Mouse (Mus musculus): ENCODE data around the gene Kmt5b.

Kmt5b gene

DNA sequence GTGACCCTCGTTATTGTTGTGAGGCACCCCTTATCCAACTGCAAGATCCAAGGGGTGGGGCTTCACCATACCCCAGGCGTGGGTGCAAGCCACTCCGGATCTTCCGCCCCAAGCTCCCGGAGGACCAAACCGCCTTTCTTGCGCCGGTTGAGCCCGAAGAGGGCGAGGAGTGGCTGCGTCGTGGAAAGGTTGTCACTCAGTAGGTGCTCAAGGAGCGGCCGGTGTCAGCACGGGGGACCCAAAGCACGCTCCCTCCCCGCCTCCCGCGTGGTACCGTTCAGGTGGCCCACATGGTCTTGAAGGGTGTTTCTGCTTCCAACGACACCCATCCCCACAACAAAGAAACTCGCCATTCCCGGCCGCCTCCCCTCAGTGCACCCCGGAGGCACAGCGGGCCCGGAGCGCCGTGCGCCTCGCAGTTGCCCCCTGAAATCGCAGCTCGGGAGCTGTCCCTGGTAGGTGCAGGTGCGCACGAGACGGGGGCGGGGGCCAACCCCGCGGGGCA lies at the start of gene Kmt5b:
TSS of gene Kmt5b (plus strand) at position 146 of the 505 bp plus-strand sequence.
- no peak for DNase-seq (ENCODE audit: low spot score in 2 of 2)

GRCm38 (mm10) chr19:3718481-3719361 lies 48.5 kb upstream of the Kmt5b start:
- peak; percentile 40 to 75 for DNase-seq (ENCODE audit: low spot score in 2 of 2)

DNA sequence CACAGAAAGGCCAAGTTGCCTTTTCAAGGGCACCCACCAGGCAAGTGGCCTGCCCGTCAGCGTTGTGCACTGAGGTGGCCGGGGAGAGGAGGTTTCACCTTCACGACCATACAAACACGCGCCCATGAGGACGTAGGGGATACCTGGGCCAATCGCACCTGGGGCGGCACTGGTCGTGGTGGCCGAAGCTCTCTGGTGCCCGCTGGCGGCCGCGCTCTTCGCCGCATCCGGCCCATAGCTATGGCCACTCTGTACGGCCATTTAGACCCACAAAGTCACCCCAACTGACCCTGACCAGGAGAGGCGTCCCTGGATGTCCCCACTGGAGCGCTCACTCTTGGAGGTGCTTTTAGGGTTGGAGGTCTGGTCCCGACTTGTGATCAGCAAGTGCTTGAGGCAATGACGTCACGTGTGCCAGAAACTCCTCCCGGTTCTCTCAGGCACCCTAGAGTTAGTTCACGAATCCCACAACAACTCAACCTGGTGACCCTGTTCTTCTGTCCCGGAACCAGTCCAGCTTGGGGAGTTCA lies 47.8 kb upstream of the Kmt5b start:
- no peak for DNase-seq (ENCODE audit: low spot score in 2 of 2)

- no peak for DNase-seq (ENCODE audit: low spot score in 2 of 2)
Measured at GRCm38 (mm10) chr19:3723170-3723569, 44.1 kb upstream of the Kmt5b start.

DNA sequence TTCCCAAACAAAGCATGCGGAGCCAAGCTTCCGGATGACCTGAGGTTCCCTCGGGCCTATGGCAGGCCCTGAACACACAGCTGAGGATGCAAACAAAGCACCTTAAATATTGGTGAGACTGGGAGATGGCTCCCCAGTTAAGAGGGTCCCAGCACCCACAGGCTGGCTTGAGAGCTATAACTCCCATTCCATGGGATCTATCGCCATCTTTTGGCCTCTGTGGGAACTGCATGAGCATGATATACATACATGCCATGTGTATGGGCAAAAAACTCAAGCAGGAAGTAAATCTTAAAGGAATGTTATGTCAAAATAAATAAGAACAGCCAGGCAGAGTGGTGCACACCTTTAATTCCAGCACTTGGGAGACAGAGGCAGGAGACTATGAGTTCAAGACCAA lies 43.3 kb upstream of the Kmt5b start:
- peak; percentile 29 to 45 for DNase-seq (ENCODE audit: low spot score in 2 of 2)

- DNase-seq (ENCODE audit: low spot score in 2 of 2): peak; percentile 58 to 74
Measured at GRCm38 (mm10) chr19:3724779-3725178, 42.4 kb upstream of the Kmt5b start.

DNA sequence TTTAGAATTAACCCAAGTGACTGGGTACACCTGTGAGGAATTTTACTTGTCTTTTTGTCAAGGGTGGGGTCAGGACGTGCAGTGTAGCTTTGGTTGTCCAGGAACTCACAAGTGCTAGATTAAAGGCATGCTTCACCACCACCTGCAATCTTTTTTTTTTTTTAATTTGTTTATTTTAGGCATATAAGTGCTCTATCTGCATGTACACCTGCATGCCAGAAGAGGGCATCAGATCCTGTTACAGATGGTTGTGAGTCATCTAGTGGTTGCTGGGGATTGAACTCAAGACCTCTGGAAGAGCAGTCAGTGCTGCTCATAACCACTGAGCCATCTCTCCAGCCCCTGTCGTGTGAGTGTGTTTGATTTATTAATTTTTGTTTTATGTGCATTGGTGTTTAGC lies 38.3 kb upstream of the Kmt5b start:
- no peak for DNase-seq (ENCODE audit: low spot score in 2 of 2)

DNA sequence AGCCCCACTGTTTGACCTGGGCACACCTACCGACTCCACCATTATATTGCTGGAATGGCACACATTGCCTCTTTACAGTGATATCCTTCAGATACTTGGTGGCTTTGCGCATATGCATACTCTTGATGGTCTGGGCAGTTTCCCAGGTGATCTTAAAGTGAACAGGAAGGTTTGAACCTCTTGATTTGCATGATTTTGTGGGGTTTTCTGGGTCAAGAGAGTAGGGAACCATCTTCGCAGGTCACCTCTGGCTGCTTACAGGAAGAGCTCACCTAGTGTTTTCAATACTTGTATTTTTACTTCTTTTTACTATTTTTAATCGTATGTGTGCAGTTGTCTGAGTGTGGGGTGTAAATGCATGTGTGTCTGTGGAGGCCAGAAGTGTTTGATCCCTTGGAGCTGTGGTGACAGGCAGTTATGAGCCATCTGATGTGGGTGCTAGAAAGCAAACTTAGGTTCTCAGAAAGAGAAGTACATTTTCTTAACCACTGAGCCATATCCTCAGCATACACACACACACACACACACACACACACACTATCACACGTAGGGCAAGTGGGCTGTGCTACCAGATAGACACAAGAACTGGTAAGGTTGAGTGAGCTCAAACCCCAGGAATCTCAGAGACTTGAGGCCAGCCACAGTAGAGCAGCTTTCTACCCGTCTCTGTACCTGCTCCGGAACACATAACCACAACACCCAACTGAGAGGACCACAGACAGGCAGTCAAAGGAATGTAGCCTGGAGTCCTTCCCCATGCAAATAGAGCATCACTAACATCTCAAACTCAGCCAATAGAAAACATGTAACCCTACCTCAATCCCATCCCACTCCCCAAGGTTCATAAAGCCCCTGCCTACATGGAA lies 36.2 kb upstream of the Kmt5b start:
- DNase-seq (ENCODE audit: low spot score in 2 of 2): peak; percentile 14 to 17

- DNase-seq (ENCODE audit: low spot score in 2 of 2): no peak
Measured at GRCm38 (mm10) chr19:3736001-3736400, 31.2 kb upstream of the Kmt5b start.

GRCm38 (mm10) chr19:3739650-3740049 lies 27.6 kb upstream of the Kmt5b start:
- DNase-seq (ENCODE audit: low spot score in 2 of 2): no peak

- no peak for DNase-seq (ENCODE audit: low spot score in 2 of 2)
Measured at GRCm38 (mm10) chr19:3742716-3743115, 24.5 kb upstream of the Kmt5b start.

GRCm38 (mm10) chr19:3743362-3743761 lies 23.9 kb upstream of the Kmt5b start:
- no peak for DNase-seq (ENCODE audit: low spot score in 2 of 2)

DNA sequence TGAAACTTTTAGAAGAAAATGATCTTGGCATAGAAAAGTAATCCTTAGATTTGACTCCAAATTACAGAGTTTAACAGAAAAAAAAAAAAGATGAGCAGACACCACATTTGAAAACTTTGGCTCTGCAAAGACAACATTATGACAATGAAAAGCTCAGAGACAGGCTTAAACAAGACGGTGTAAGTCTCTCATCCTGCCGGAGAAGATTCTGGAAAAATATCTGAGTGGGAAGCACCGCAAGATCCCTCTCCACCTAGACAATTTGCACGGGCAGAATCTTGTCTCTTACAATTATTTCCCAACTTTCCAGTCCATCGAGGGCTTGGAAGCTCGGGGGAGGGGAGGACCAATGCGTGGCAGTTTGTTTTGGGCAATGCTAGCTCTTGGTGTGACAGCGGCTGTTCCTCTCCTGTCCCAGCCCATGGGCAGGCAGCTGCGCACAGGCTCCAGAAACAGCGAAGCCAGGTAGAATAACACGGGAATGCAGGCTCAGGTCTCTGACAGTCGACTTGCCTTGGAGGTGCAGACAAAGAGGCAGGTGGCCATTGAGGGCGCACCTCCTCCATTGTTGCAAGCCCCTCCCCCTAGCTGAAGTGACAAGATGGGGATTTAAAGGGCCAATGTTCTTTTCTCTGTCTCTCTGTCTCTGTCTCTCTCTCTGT lies 23.2 kb upstream of the Kmt5b start:
- DNase-seq (ENCODE audit: low spot score in 2 of 2): peak; percentile 46 to 62

DNA sequence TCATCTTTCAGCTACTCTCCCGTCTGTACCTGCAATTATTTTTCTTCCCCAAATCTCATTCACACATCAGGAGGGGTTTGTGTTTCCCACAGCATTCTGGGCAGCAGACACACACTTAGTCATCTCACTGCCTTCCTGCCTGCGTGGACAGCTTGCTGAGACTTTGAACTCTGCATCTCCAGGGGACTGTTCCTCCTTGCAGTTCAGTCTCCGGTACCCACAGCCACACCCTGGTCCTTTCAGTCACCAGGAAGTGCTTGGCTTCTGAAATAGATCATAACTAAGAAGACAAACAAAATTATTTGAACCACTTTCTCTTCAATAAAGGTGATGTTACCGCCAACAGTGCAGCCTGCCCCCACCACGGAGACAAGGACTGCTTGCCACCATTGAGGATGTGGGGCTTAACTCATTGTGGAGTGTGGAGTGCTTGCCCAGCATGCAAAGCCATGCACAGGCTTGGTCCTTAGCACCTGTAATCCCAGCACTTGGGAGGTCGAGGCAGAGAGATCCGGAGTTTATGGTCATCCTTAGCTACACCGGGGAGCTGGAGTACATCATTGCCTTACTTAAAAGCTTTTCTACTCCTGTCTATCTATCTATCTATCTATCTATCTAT lies 14.5 kb upstream of the Kmt5b start:
- no peak for DNase-seq (ENCODE audit: low spot score in 2 of 2)

- no peak for DNase-seq (ENCODE audit: low spot score in 2 of 2)
Measured at GRCm38 (mm10) chr19:3753240-3753633, 14.0 kb upstream of the Kmt5b start.

GRCm38 (mm10) chr19:3753738-3754137 lies 13.5 kb upstream of the Kmt5b start:
- no peak for DNase-seq (ENCODE audit: low spot score in 2 of 2)

DNA sequence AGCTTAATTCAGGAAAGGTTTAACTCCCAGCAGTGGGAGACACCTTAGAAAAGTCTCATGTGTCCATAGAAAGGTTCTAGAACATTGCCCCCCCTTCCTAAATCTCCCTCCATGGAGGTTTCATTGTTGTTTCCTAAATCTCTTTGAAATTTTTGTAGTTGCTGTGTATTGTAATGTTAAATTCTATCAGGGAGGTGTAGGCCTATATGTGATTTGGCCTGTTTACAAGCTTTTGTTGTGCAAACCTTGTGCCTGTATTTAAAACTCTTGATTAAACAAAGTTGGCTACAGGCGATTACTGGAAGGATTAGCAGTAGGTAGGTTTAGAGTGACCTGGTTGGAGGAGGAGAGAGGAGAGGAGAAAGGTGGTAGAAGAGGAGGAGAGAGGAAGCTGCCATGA lies 9.4 kb upstream of the Kmt5b start:
- no peak for DNase-seq (ENCODE audit: low spot score in 2 of 2)

- no peak for DNase-seq (ENCODE audit: low spot score in 2 of 2)
Measured at GRCm38 (mm10) chr19:3765221-3765820, 1.9 kb upstream of the Kmt5b start.

GRCm38 (mm10) chr19:3766378-3766777 lies 843 bp upstream of the Kmt5b start:
- DNase-seq (ENCODE audit: low spot score in 2 of 2): no peak

GRCm38 (mm10) chr19:3767781-3768696 lies 818 bp downstream of the Kmt5b start:
- peak; percentile 83 to 89 for DNase-seq (ENCODE audit: low spot score in 2 of 2)

Data from thymus, postnatal 10 days (tissue).